Mouse (Mus musculus): ENCODE results near the gene Tmem199.

DNA sequence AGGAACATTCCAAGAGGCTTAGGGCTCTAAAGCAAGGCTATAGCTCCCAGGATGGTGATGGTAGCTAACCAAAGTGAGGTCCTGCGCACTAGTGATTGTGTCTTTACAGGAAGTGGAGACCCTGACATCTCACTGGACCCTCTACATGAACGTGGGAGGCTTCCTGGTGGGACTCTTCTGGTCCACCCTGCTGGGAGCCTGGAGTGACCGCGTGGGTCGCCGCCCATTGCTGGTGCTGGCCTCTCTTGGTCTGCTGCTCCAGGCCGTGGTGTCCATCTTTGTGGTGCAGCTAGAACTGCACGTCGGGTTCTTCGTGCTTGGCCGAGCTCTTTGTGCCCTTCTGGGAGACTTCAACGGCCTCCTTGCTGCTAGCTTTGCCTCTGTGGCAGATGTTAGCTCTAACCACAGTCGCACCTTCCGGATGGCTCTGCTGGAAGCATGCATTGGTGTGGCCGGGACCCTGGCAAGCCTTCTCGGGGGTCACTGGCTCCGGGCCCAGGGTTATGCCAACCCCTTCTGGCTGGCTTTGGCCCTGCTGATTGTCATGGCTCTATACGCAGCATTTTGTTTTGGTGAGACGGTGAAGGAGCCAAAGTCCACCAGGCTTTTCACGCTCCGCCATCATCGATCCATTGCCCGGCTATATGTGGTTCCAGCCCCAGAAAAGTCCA is 45.6 kb downstream of the Tmem199 start:
- no peak for TF ChIP-seq POLR2A (IDR thresholded peaks at IDR 0.05; ENCODE audit: borderline replicate concordance, insufficient read depth, low read length)
- no peak for TF ChIP-seq CTCF (IDR thresholded peaks at IDR 0.05; ENCODE audit: borderline replicate concordance, insufficient read depth, low read depth, low read length)

All from cerebellum, adult 2 months (tissue).